Mouse (Mus musculus): ENCODE data around the gene Snrnp27.

DNA sequence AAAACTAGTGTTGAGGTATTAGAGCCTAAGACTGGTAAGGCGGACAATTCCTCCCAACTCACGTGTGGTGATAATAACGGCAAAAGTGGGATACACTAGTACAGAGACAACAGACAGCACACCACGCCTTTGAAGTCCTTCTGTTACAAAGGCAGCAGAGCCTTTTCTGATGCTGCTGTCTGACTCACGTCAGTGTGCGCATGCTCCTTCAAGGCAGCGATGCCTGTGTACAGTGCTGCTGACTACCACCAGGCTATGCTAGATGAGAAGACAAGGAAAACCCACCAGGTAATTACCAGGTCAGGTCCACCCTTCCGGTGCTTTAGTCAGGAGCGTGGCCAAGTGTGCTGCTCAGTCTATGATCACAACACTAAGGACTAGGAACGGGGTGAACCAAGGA lies 17.3 kb downstream of the Snrnp27 start:
- TF ChIP-seq POLR2A (IDR thresholded peaks at IDR 0.05; ENCODE audit: control insufficient read depth, extremely low read depth, insufficient read depth, low read length, poor library complexity): no peak
- no peak for TF ChIP-seq CTCF (IDR thresholded peaks at IDR 0.05; ENCODE audit: borderline replicate concordance, control insufficient read depth, extremely low read depth, insufficient read depth, low read length, poor library complexity)

Data from thymus, adult 2 months (tissue).